Mouse (Mus musculus) small intestine, adult 2 months (tissue): Measurements from ENCODE around the gene Canx.

Source experiments
- CTCF ChIP-seq: fragments of 200-500 bp; IDR thresholded peaks from 2 replicates; pipeline ENCODE4 v1.5.1; 2012; ENCODE audit warnings: low read depth, mild to moderate bottlenecking, control low read depth, inconsistent platforms, low read length, moderate library complexity, mixed read lengths; ENCODE audit not compliant: insufficient replicate concordance, insufficient read length; ENCODE audit errors: extremely low read depth
- POLR2A ChIP-seq: fragments of 200-500 bp; IDR thresholded peaks from 2 replicates; pipeline ENCODE4 v1.6.1; 2012; ENCODE audit warnings: low read depth, mild to moderate bottlenecking, control low read depth, inconsistent platforms, low read length, moderate library complexity

- no peak for TF ChIP-seq CTCF
- TF ChIP-seq POLR2A = no peak
Measured at GRCm38 (mm10) chr11:50279005-50279404, 46.5 kb downstream of the Canx start.
